Mouse (Mus musculus): ENCODE measurements around the gene Rere. TPM values are rescaled to one million over a fixed set of nuclear protein-coding genes. Genes with fewer than 3 reads are reported as not detected.

Rere gene
- polyA plus RNA-seq, 1 experiment from 2014 or later, result 31.4 TPM

GRCm38 (mm10) chr4:150520069-150520468 is 238.6 kb downstream of the Rere start:
- Histone ChIP-seq H3K4me2 (no peak overlapping the region), H3K4me3 (replicated peaks) (no peak overlapping the region), H3K27me3 (no peaks in the 10 kb centered on the region), H3K9ac (replicated peaks) (no peak overlapping the region), H3K9me3 (no peaks in the 10 kb centered on the region), H3K36me3 (peaks cover 45% of the 10 kb centered on the region), H3K27ac (no peak overlapping the region), H3K4me1 (replicated peaks) (peaks cover 7% of the 10 kb centered on the region)
- ATAC-seq (ENCODE audit: insufficient number of reproducible peaks, insufficient read depth, low FRiP score, low TSS enrichment, low read depth), result no peak
- WGBS, result 81% methylated on average over 1 of the region's 1 CpGs

- H3K4me3 ChIP-seq (replicated peaks), result no peak overlapping the region
- H3K9me3 ChIP-seq, result no peaks in the 10 kb centered on the region
- WGBS, result 91% methylated on average over 5 of the region's 5 CpGs
- H3K4me1 ChIP-seq (replicated peaks), result peaks cover 12% of the 10 kb centered on the region
- ATAC-seq (ENCODE audit: insufficient number of reproducible peaks, insufficient read depth, low FRiP score, low TSS enrichment, low read depth), result no peak
- no peaks in the 10 kb centered on the region for H3K27me3 ChIP-seq
- no peak overlapping the region for H3K9ac ChIP-seq (replicated peaks)
- H3K4me2 ChIP-seq, result no peak overlapping the region
- H3K27ac ChIP-seq, result no peak overlapping the region
- H3K36me3 ChIP-seq, result peaks cover 46% of the 10 kb centered on the region
Measured at GRCm38 (mm10) chr4:150522425-150522824, 241.0 kb downstream of the Rere start.

- Histone ChIP-seq H3K4me2 (no peak overlapping the region), H3K4me3 (replicated peaks) (no peak overlapping the region), H3K27me3 (no peaks in the 10 kb centered on the region), H3K9me3 (no peaks in the 10 kb centered on the region), H3K27ac (no peak overlapping the region), H3K9ac (replicated peaks) (no peak overlapping the region), H3K36me3 (peaks cover 51% of the 10 kb centered on the region), H3K4me1 (replicated peaks) (peaks cover 9% of the 10 kb centered on the region)
- ATAC-seq (ENCODE audit: insufficient number of reproducible peaks, insufficient read depth, low FRiP score, low TSS enrichment, low read depth), result no peak
Measured at GRCm38 (mm10) chr4:150523351-150523750, 241.9 kb downstream of the Rere start.

GRCm38 (mm10) chr4:150526269-150526668 is 244.8 kb downstream of the Rere start:
- WGBS, result 59% methylated on average over 1 of the region's 1 CpGs

GRCm38 (mm10) chr4:150528426-150528825 is 247.0 kb downstream of the Rere start:
- Histone ChIP-seq H3K36me3 (peaks cover 45% of the 10 kb centered on the region), H3K27ac (no peak overlapping the region), H3K27me3 (no peaks in the 10 kb centered on the region), H3K4me1 (replicated peaks) (peaks cover 14% of the 10 kb centered on the region), H3K4me3 (replicated peaks) (no peak overlapping the region), H3K9me3 (no peaks in the 10 kb centered on the region), H3K4me2 (no peak overlapping the region), H3K9ac (replicated peaks) (no peak overlapping the region)
- no peak for ATAC-seq (ENCODE audit: insufficient number of reproducible peaks, insufficient read depth, low FRiP score, low TSS enrichment, low read depth)
- WGBS, result 93% methylated on average over 1 of the region's 1 CpGs

More at GRCm38 (mm10) chr4:150526269-150526668, 244.8 kb downstream of the Rere start:
- H3K36me3 ChIP-seq, result peaks cover 62% of the 10 kb centered on the region
- no peaks in the 10 kb centered on the region for H3K27me3 ChIP-seq
- H3K27ac ChIP-seq, result no peak overlapping the region
- no peak overlapping the region for H3K4me2 ChIP-seq
- H3K9ac ChIP-seq (replicated peaks), result no peak overlapping the region
- H3K4me1 ChIP-seq (replicated peaks), result peaks cover 9% of the 10 kb centered on the region
- no peak for ATAC-seq (ENCODE audit: insufficient number of reproducible peaks, insufficient read depth, low FRiP score, low TSS enrichment, low read depth)
- no peaks in the 10 kb centered on the region for H3K9me3 ChIP-seq
- no peak overlapping the region for H3K4me3 ChIP-seq (replicated peaks)

GRCm38 (mm10) chr4:150528846-150529245 is 247.4 kb downstream of the Rere start:
- Histone ChIP-seq H3K36me3 (peaks cover 41% of the 10 kb centered on the region), H3K4me2 (no peak overlapping the region), H3K4me1 (replicated peaks) (peaks cover 14% of the 10 kb centered on the region), H3K9me3 (no peaks in the 10 kb centered on the region), H3K9ac (replicated peaks) (no peak overlapping the region), H3K27me3 (no peaks in the 10 kb centered on the region), H3K27ac (no peak overlapping the region), H3K4me3 (replicated peaks) (no peak overlapping the region)
- no peak for ATAC-seq (ENCODE audit: insufficient number of reproducible peaks, insufficient read depth, low FRiP score, low TSS enrichment, low read depth)
- 93% methylated on average over 5 of the region's 5 CpGs for WGBS

- WGBS, result 79% methylated on average over 7 of the region's 7 CpGs
- no peak for ATAC-seq (ENCODE audit: insufficient number of reproducible peaks, insufficient read depth, low FRiP score, low TSS enrichment, low read depth)
- Histone ChIP-seq H3K4me3 (replicated peaks) (no peak overlapping the region), H3K27me3 (no peaks in the 10 kb centered on the region), H3K36me3 (peaks cover 53% of the 10 kb centered on the region), H3K4me2 (no peak overlapping the region), H3K9ac (replicated peaks) (no peak overlapping the region), H3K9me3 (no peaks in the 10 kb centered on the region), H3K27ac (no peak overlapping the region), H3K4me1 (replicated peaks) (peaks cover 8% of the 10 kb centered on the region; the same call in 1 of the 2 replicates)
Measured at GRCm38 (mm10) chr4:150531869-150532268, 250.4 kb downstream of the Rere start.

GRCm38 (mm10) chr4:150536821-150537510 is 255.5 kb downstream of the Rere start:
- Histone ChIP-seq H3K9ac (replicated peaks) (no peak overlapping the region), H3K9me3 (no peaks in the 10 kb centered on the region), H3K36me3 (peaks cover 58% of the 10 kb centered on the region), H3K4me2 (no peak overlapping the region), H3K27ac (no peak overlapping the region), H3K27me3 (no peaks in the 10 kb centered on the region), H3K4me1 (replicated peaks) (0 out of 2 replicates have a peak, but pooled peaks cover 4% of the 10 kb centered on the region), H3K4me3 (replicated peaks) (no peak overlapping the region)
- WGBS, result 85% methylated on average over 3 of the region's 3 CpGs
- ATAC-seq (ENCODE audit: insufficient number of reproducible peaks, insufficient read depth, low FRiP score, low TSS enrichment, low read depth), result no peak

- H3K4me3 ChIP-seq (replicated peaks), result no peak overlapping the region
- no peak for ATAC-seq (ENCODE audit: insufficient number of reproducible peaks, insufficient read depth, low FRiP score, low TSS enrichment, low read depth)
- H3K4me2 ChIP-seq, result no peak overlapping the region
- no peak overlapping the region for H3K27ac ChIP-seq
- H3K4me1 ChIP-seq (replicated peaks), result no peaks in the 10 kb centered on the region
- no peak overlapping the region for H3K9ac ChIP-seq (replicated peaks)
- H3K36me3 ChIP-seq, result peaks cover 58% of the 10 kb centered on the region
- H3K9me3 ChIP-seq, result no peaks in the 10 kb centered on the region
- WGBS, result 88% methylated on average over 1 of the region's 1 CpGs
- H3K27me3 ChIP-seq, result no peaks in the 10 kb centered on the region
Measured at GRCm38 (mm10) chr4:150539846-150540245, 258.4 kb downstream of the Rere start.

- no peak overlapping the region for H3K27ac ChIP-seq
- 74% methylated on average over 4 of the region's 5 CpGs for WGBS
- H3K36me3 ChIP-seq, result peaks cover 53% of the 10 kb centered on the region
- ATAC-seq (ENCODE audit: insufficient number of reproducible peaks, insufficient read depth, low FRiP score, low TSS enrichment, low read depth), result no peak
- H3K9ac ChIP-seq (replicated peaks), result no peak overlapping the region
- H3K4me3 ChIP-seq (replicated peaks), result no peak overlapping the region
- no peaks in the 10 kb centered on the region for H3K4me1 ChIP-seq (replicated peaks)
- H3K9me3 ChIP-seq, result no peaks in the 10 kb centered on the region
- no peak overlapping the region for H3K4me2 ChIP-seq
- H3K27me3 ChIP-seq, result no peaks in the 10 kb centered on the region
Measured at GRCm38 (mm10) chr4:150540392-150541094, 259.1 kb downstream of the Rere start.

GRCm38 (mm10) chr4:150544231-150544630 is 262.8 kb downstream of the Rere start:
- H3K9me3 ChIP-seq, result no peaks in the 10 kb centered on the region
- no peaks in the 10 kb centered on the region for H3K4me1 ChIP-seq (replicated peaks)
- H3K4me2 ChIP-seq, result no peak overlapping the region
- no peak overlapping the region for H3K4me3 ChIP-seq (replicated peaks)
- no peak overlapping the region for H3K27ac ChIP-seq
- H3K36me3 ChIP-seq, result peaks cover 44% of the 10 kb centered on the region
- ATAC-seq (ENCODE audit: insufficient number of reproducible peaks, insufficient read depth, low FRiP score, low TSS enrichment, low read depth), result no peak
- no peaks in the 10 kb centered on the region for H3K27me3 ChIP-seq
- WGBS, result 82% methylated on average over 7 of the region's 7 CpGs
- no peak overlapping the region for H3K9ac ChIP-seq (replicated peaks)

Data from limb, embryonic 12.5 days (tissue).